Mouse (Mus musculus): ENCODE data around the gene Nhej1.

DNA sequence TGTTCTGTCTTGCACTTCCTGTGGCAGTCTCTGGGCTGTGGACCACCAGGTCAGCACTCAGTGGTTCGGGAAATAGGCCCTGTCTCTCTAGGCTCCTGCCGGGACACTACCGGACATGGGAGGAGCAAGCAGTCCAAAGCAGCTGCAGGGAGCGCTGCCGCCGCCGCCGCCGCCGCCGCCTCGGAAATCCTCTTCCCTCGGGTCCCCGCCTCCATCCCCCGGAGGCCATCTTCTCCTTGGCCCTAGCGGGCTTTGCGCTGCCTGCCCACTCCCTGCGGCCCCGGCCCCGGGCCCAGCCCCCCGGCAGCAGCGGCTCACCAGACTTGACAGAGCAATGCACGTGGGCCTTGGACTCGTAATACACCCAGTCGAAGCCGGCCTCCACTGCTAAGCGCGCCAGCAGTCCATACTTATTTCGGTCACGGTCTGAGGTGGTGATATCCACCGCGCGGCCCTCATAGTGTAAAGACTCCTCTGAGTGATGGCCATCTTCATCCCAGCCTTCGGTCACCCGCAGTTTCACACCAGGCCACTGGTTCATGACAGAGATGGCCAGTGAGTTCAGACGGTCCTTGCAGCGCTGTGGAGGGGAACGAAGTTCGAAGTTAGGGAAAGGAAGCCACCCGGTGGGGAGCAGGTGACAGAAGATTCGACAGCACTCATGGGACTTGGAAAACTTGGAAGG is 176.9 kb downstream of the Nhej1 start:
- TF ChIP-seq CTCF (IDR thresholded peaks at IDR 0.05; ENCODE audit: extremely low read depth, insufficient read depth, insufficient read length, insufficient replicate concordance), result no peak
- no peak for TF ChIP-seq POLR2A (IDR thresholded peaks at IDR 0.05; ENCODE audit: low read depth, low read length)

Data from spleen, adult 2 months (tissue).